Mouse (Mus musculus): ENCODE results near the gene Npr2.

Gene Npr2

GRCm38 (mm10) chr4:43672070-43672469 is 40.3 kb downstream of the Npr2 start:
- peak; percentile 78 for DNase-seq (ENCODE audit: extremely low spot score)

- DNase-seq (ENCODE audit: extremely low spot score) = no peak
These were observed 42.0 kb downstream of the Npr2 start for GRCm38 (mm10) chr4:43673703-43674102.

GRCm38 (mm10) chr4:43674974-43675373 is 43.2 kb downstream of the Npr2 start:
- no peak for DNase-seq (ENCODE audit: extremely low spot score)

- no peak for DNase-seq (ENCODE audit: extremely low spot score)
These were observed 43.9 kb downstream of the Npr2 start for GRCm38 (mm10) chr4:43675608-43676007.

GRCm38 (mm10) chr4:43678541-43678940 is 46.8 kb downstream of the Npr2 start:
- DNase-seq (ENCODE audit: extremely low spot score) = no peak

- DNase-seq (ENCODE audit: extremely low spot score) = no peak
These were observed 47.8 kb downstream of the Npr2 start for GRCm38 (mm10) chr4:43679416-43680043.

GRCm38 (mm10) chr4:43690021-43690420 is 58.3 kb downstream of the Npr2 start:
- DNase-seq (ENCODE audit: extremely low spot score) = no peak

GRCm38 (mm10) chr4:43691026-43691425 is 59.3 kb downstream of the Npr2 start:
- no peak for DNase-seq (ENCODE audit: extremely low spot score)

- DNase-seq (ENCODE audit: extremely low spot score) = no peak
These were observed 62.1 kb downstream of the Npr2 start for GRCm38 (mm10) chr4:43693806-43694241.

GRCm38 (mm10) chr4:43694439-43695248 is 62.9 kb downstream of the Npr2 start:
- DNase-seq (ENCODE audit: extremely low spot score) = no peak

- DNase-seq (ENCODE audit: extremely low spot score) = no peak
These were observed 63.5 kb downstream of the Npr2 start for GRCm38 (mm10) chr4:43695249-43695671.

GRCm38 (mm10) chr4:43696561-43696960 is 64.8 kb downstream of the Npr2 start:
- no peak for DNase-seq (ENCODE audit: extremely low spot score)

GRCm38 (mm10) chr4:43700707-43701106 is 69.0 kb downstream of the Npr2 start, which contains the start of gene Olfr70:
TSS of gene Olfr70 (minus strand) at chr4:43700807.
- no peak for DNase-seq (ENCODE audit: extremely low spot score)
